Mouse (Mus musculus): ENCODE results near the gene Pex13. TPM values are rescaled to one million over a fixed set of nuclear protein-coding genes. Genes with fewer than 3 reads are reported as not detected.
A peak's percentile ranks its signal among the peaks of the same experiment; 100 is the strongest.

Pex13 gene
- polyA plus RNA-seq (2014; fragmentation: Nextera tagmentation; extraction: Ambion mirVana) = 33.5 and 34.3 TPM in 2 replicates

DNA sequence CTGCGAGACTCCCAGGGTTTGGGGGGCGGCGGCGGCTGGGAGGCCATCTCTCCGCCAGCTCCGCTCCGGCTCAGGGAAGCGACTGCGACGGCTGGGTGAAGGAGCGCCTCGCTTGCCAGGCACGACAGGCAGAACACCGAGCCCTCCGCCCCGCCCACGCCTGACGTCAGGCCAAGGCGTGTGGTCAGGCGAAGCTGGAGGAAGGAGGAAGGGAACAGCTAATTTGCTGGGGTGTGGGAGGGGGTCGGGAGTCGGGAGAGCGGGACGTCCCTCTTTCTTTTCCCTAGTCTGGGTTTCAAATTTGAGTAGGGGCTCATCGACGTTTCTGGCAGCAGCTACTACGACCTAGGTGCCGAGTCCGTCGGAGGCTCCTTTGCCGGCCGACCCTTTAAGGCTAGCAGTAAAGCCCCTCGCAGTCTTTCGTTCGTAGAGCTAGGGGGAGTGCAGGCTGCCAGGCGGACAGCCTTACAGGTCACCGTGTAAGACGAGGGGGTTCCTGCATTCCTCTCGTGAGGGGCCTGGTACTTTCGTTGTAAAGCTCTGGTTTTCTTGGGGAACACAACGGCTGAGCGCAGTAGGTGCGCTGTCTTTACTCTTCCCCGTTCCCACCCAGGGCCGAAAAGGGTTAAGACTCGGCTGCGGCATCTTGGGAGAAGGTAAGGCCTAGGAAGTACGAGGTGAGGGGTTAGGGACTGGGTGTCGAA is at the start of gene Pex13:
Pex13 (minus strand) TSS at position 162 of the 704 bp plus-strand sequence.
- ATAC-seq (ENCODE audit: insufficient number of reproducible peaks, insufficient read depth, low FRiP score, low read depth) = peak; percentile 96
- H3K4me1 ChIP-seq (ENCODE audit: control insufficient read depth in 2 of 2, insufficient read depth in 2 of 2, low read length in 2 of 2) = peaks cover 0 to 13% of the 10 kb centered on the region in 2 experiments; a peak in 2 of 4 replicates
- under 1% methylated on average over 49 of the region's 49 CpGs for whole genome bisulfite sequencing
- H3K36me3 ChIP-seq (ENCODE audit: control insufficient read depth, insufficient read depth, low read length) = peaks cover 8% of the 10 kb centered on the region; the same call in 1 of the 2 replicates
- H3K9me3 ChIP-seq (ENCODE audit: control insufficient read depth, low read length) = no peaks in the 10 kb centered on the region
- peak within 1 kb of the TSS; percentile 95 for H3K9ac ChIP-seq (ENCODE audit: low read length)
- peak within 1 kb of the TSS; percentile 89 to 96 for H3K4me3 ChIP-seq (ENCODE audit: control insufficient read depth in 1 of 2, insufficient read depth in 1 of 2, low read depth in 1 of 2, low read length in 2 of 2)
- peak within 1 kb of the TSS; percentile 93 to 97 for H3K27ac ChIP-seq (replicated peaks in 1 of 2; ENCODE audit: control insufficient read depth in 1 of 2, insufficient read depth in 1 of 2, low read depth in 2 of 2, low read length in 2 of 2)
- H3K4me2 ChIP-seq (ENCODE audit: low read length) = peak within 1 kb of the TSS; percentile 74
- H3K27me3 ChIP-seq (ENCODE audit: control insufficient read depth, insufficient read depth, low read length) = no peaks in the 10 kb centered on the region

GRCm38 (mm10) chr11:23712299-23712698 is 46.5 kb upstream of the Pex13 start:
- Histone ChIP-seq H3K4me1 (ENCODE audit: control insufficient read depth in 2 of 2, insufficient read depth in 2 of 2, low read length in 2 of 2) (no peaks in the 10 kb centered on the region), H3K36me3 (ENCODE audit: control insufficient read depth, insufficient read depth, low read length) (peaks cover 86% of the 10 kb centered on the region)
- WGBS = 92% methylated on average over 3 of the region's 3 CpGs

DNA sequence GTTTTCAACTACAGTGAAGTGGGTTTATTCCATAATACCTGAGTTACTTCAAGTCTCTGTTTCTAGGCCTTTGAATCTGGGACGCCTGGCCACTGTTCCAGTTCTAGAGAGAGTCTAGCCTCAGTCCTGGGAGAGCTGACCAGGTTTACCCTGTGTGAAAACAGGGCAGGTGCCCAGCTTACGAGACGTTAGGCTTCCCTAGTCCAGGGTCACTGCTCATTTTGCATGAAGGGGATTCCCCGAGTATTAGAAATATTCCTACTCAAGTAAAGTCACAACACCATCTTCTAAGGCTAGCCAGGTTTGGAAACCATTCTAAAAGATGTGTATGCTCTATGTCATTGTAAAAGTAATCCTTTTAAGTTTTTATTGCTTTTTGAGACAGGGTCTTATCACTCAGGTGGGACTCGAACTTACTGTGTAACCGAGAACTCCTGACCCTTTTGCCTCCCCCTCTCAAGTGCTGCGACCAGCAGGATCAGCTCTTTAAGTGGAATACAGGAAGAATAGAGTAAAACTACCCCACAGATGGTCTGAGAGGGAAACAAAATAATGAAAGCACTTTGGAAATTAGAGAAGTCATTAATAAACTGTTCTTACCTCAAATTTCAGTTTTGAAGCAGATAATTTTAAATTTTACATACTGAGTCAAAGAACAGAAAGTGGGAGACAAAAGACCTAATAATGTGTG is 39.0 kb upstream of the Pex13 start:
- Histone ChIP-seq H3K9ac (ENCODE audit: low read length) (no peak overlapping the region), H3K9me3 (ENCODE audit: control insufficient read depth, low read length) (no peaks in the 10 kb centered on the region), H3K4me2 (ENCODE audit: low read length) (no peak overlapping the region), H3K36me3 (ENCODE audit: control insufficient read depth, insufficient read depth, low read length) (peaks cover 31% of the 10 kb centered on the region), H3K4me3 (ENCODE audit: control insufficient read depth in 1 of 2, insufficient read depth in 1 of 2, low read depth in 1 of 2, low read length in 2 of 2) (no peak overlapping the region), H3K4me1 (ENCODE audit: control insufficient read depth in 2 of 2, insufficient read depth in 2 of 2, low read length in 2 of 2) (no peaks in the 10 kb centered on the region), H3K27ac (replicated peaks in 1 of 2; ENCODE audit: control insufficient read depth in 1 of 2, insufficient read depth in 1 of 2, low read depth in 2 of 2, low read length in 2 of 2) (no peak overlapping the region), H3K27me3 (ENCODE audit: control insufficient read depth, insufficient read depth, low read length) (no peaks in the 10 kb centered on the region)
- no peak for ATAC-seq (ENCODE audit: insufficient number of reproducible peaks, insufficient read depth, low FRiP score, low read depth)
- WGBS = 80% methylated on average over 7 of the region's 7 CpGs

More at GRCm38 (mm10) chr11:23712299-23712698, 46.5 kb upstream of the Pex13 start:
- Histone ChIP-seq H3K9me3 (ENCODE audit: control insufficient read depth, low read length) (no peaks in the 10 kb centered on the region), H3K4me2 (ENCODE audit: low read length) (no peak overlapping the region), H3K9ac (ENCODE audit: low read length) (no peak overlapping the region), H3K4me3 (ENCODE audit: control insufficient read depth in 1 of 2, insufficient read depth in 1 of 2, low read depth in 1 of 2, low read length in 2 of 2) (no peak overlapping the region), H3K27ac (replicated peaks in 1 of 2; ENCODE audit: control insufficient read depth in 1 of 2, insufficient read depth in 1 of 2, low read depth in 2 of 2, low read length in 2 of 2) (no peak overlapping the region), H3K27me3 (ENCODE audit: control insufficient read depth, insufficient read depth, low read length) (no peaks in the 10 kb centered on the region)
- no peak for ATAC-seq (ENCODE audit: insufficient number of reproducible peaks, insufficient read depth, low FRiP score, low read depth)

GRCm38 (mm10) chr11:23701831-23702230 is 36.1 kb upstream of the Pex13 start:
- no peaks in the 10 kb centered on the region for H3K4me1 ChIP-seq (ENCODE audit: control insufficient read depth in 2 of 2, insufficient read depth in 2 of 2, low read length in 2 of 2)
- no peak overlapping the region for H3K27ac ChIP-seq (replicated peaks in 1 of 2; ENCODE audit: control insufficient read depth in 1 of 2, insufficient read depth in 1 of 2, low read depth in 2 of 2, low read length in 2 of 2)
- WGBS = 91% methylated on average over 3 of the region's 3 CpGs
- no peaks in the 10 kb centered on the region for H3K9me3 ChIP-seq (ENCODE audit: control insufficient read depth, low read length)
- H3K4me2 ChIP-seq (ENCODE audit: low read length) = no peak overlapping the region
- ATAC-seq (ENCODE audit: insufficient number of reproducible peaks, insufficient read depth, low FRiP score, low read depth) = no peak
- H3K27me3 ChIP-seq (ENCODE audit: control insufficient read depth, insufficient read depth, low read length) = no peaks in the 10 kb centered on the region
- H3K36me3 ChIP-seq (ENCODE audit: control insufficient read depth, insufficient read depth, low read length) = peaks cover 9% of the 10 kb centered on the region
- no peak overlapping the region for H3K9ac ChIP-seq (ENCODE audit: low read length)
- no peak overlapping the region for H3K4me3 ChIP-seq (ENCODE audit: control insufficient read depth in 1 of 2, insufficient read depth in 1 of 2, low read depth in 1 of 2, low read length in 2 of 2)

DNA sequence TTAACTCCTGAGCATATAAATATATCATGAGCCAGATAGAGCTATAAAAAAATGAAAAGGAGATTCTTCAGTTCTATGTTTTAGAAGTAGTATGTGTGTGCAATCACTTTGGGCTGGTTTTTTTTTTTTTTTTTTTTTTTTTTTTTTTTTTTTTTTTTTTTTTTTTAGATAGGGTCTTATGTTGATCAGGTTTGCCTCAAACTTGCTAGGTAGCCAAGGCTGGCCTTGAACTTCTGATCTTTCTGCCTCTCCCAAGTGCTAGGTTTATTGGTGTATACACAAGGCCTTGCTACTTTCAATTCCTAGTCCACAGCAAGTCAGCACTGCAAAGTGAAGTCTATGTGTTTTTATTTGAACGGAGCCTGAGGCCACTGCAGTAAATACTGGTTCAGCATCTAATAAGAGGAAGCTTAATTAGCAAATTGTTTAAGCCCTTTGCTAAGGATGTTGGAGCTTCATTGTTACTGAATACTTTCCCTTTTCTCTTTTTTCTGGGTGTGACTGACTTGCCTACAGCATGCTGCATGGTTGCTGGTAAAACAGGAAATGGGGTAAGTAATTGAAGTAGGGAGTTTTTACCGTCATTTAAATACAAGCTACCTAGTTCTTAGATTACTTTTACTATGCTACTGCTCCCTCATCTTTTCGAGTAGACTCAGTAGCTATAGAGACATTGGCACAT is 33.8 kb upstream of the Pex13 start:
- no peaks in the 10 kb centered on the region for H3K27me3 ChIP-seq (ENCODE audit: control insufficient read depth, insufficient read depth, low read length)
- no peaks in the 10 kb centered on the region for H3K4me1 ChIP-seq (ENCODE audit: control insufficient read depth in 2 of 2, insufficient read depth in 2 of 2, low read length in 2 of 2)
- H3K9me3 ChIP-seq (ENCODE audit: control insufficient read depth, low read length) = no peaks in the 10 kb centered on the region
- H3K4me3 ChIP-seq (ENCODE audit: control insufficient read depth in 1 of 2, insufficient read depth in 1 of 2, low read depth in 1 of 2, low read length in 2 of 2) = no peak overlapping the region
- no peak overlapping the region for H3K27ac ChIP-seq (replicated peaks in 1 of 2; ENCODE audit: control insufficient read depth in 1 of 2, insufficient read depth in 1 of 2, low read depth in 2 of 2, low read length in 2 of 2)
- no peak for ATAC-seq (ENCODE audit: insufficient number of reproducible peaks, insufficient read depth, low FRiP score, low read depth)
- WGBS = 80% methylated on average over 3 of the region's 3 CpGs
- H3K9ac ChIP-seq (ENCODE audit: low read length) = no peak overlapping the region
- no peak overlapping the region for H3K4me2 ChIP-seq (ENCODE audit: low read length)
- peaks cover 9% of the 10 kb centered on the region for H3K36me3 ChIP-seq (ENCODE audit: control insufficient read depth, insufficient read depth, low read length)

- peaks cover 9% of the 10 kb centered on the region for H3K36me3 ChIP-seq (ENCODE audit: control insufficient read depth, insufficient read depth, low read length)
- ATAC-seq (ENCODE audit: insufficient number of reproducible peaks, insufficient read depth, low FRiP score, low read depth) = no peak
- no peak overlapping the region for H3K4me3 ChIP-seq (ENCODE audit: control insufficient read depth in 1 of 2, insufficient read depth in 1 of 2, low read depth in 1 of 2, low read length in 2 of 2)
- no peak overlapping the region for H3K9ac ChIP-seq (ENCODE audit: low read length)
- H3K4me1 ChIP-seq (ENCODE audit: control insufficient read depth in 2 of 2, insufficient read depth in 2 of 2, low read length in 2 of 2) = no peaks in the 10 kb centered on the region
- 66% methylated on average over 2 of the region's 2 CpGs for WGBS
- H3K4me2 ChIP-seq (ENCODE audit: low read length) = no peak overlapping the region
- H3K27ac ChIP-seq (replicated peaks in 1 of 2; ENCODE audit: control insufficient read depth in 1 of 2, insufficient read depth in 1 of 2, low read depth in 2 of 2, low read length in 2 of 2) = no peak overlapping the region
- no peaks in the 10 kb centered on the region for H3K9me3 ChIP-seq (ENCODE audit: control insufficient read depth, low read length)
- no peaks in the 10 kb centered on the region for H3K27me3 ChIP-seq (ENCODE audit: control insufficient read depth, insufficient read depth, low read length)
Measured at GRCm38 (mm10) chr11:23698526-23698925, 32.8 kb upstream of the Pex13 start.

DNA sequence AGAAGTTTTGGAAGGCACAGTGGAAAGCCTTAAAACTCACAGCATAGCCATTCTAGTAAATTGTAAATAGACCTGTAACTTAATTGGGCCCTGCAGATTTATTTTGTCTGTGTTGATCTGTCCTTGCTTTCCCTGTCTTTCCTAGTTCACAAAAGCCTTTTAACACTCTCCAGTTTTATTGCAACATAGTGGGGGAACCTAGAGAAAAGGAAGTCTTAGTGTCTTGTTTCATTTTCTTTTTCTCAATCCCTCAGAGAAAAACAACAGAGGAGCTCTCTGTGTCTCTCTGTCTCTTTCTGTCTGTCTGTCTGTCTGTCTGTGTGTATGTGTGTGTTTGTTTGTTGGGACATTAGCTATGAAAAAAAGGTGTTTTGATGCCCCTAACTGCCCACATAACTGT is 30.1 kb upstream of the Pex13 start:
- H3K4me2 ChIP-seq (ENCODE audit: low read length) = no peak overlapping the region
- H3K4me3 ChIP-seq (ENCODE audit: control insufficient read depth in 1 of 2, insufficient read depth in 1 of 2, low read depth in 1 of 2, low read length in 2 of 2) = no peak overlapping the region
- H3K4me1 ChIP-seq (ENCODE audit: control insufficient read depth in 2 of 2, insufficient read depth in 2 of 2, low read length in 2 of 2) = no peaks in the 10 kb centered on the region
- H3K27ac ChIP-seq (replicated peaks in 1 of 2; ENCODE audit: control insufficient read depth in 1 of 2, insufficient read depth in 1 of 2, low read depth in 2 of 2, low read length in 2 of 2) = no peak overlapping the region
- ATAC-seq (ENCODE audit: insufficient number of reproducible peaks, insufficient read depth, low FRiP score, low read depth) = no peak
- H3K36me3 ChIP-seq (ENCODE audit: control insufficient read depth, insufficient read depth, low read length) = peaks cover 4% of the 10 kb centered on the region; the same call in 1 of the 2 replicates
- no peaks in the 10 kb centered on the region for H3K27me3 ChIP-seq (ENCODE audit: control insufficient read depth, insufficient read depth, low read length)
- no peaks in the 10 kb centered on the region for H3K9me3 ChIP-seq (ENCODE audit: control insufficient read depth, low read length)
- H3K9ac ChIP-seq (ENCODE audit: low read length) = no peak overlapping the region
